Mouse (Mus musculus): ENCODE measurements around the gene Tsr2.

The Tsr2 gene

GRCm38 (mm10) chrX:151046777-151047430 lies 49.4 kb downstream of the Tsr2 start:
- DNase-seq (ENCODE audit: low spot score) = peak; percentile 94

- no peak for DNase-seq (ENCODE audit: low spot score)
These were observed 50.0 kb downstream of the Tsr2 start for GRCm38 (mm10) chrX:151046321-151046720.

GRCm38 (mm10) chrX:151045850-151046249 lies 50.5 kb downstream of the Tsr2 start, which contains the start of gene Fgd1:
TSS of gene Fgd1 (plus strand) at chrX:151046150.
- DNase-seq (ENCODE audit: low spot score) = no peak

- no peak for DNase-seq (ENCODE audit: low spot score)
These were observed 55.1 kb downstream of the Tsr2 start for GRCm38 (mm10) chrX:151041223-151041622.
